Mouse (Mus musculus) heart, postnatal 36 days (tissue): Measurements from ENCODE around the gene Cyfip2. TPM values are rescaled to one million over a fixed set of nuclear protein-coding genes. Genes with fewer than 3 reads are reported as not detected.

ENCODE experiments used
- DNase-seq, 2 experiments: peaks; one replicate each; pipeline ENCODE4 v3.0.0; 2021 to 2022
- intact Hi-C: fragments of 180-260 bp; cut with DNase I; formaldehyde crosslinking; loops from one replicate; pipeline ENCODE4 v1.15.1; 2025
- total RNA-seq, 2 experiments: library from RNA; stranded (reverse); gene quantifications; 2 replicates each; pipeline ENCODE4 v1.2.3; 2021

Cyfip2 gene
- total RNA-seq, result 10 to 100 TPM; 61.9 to 65.1 TPM

- intact Hi-C loops, result no loop called here
Measured at GRCm38 (mm10) chr11:46312523-46313035, at the start of gene Cyfip2. Gene Cyfip2, minus strand, starts transcription at chr11:46312859.

GRCm38 (mm10) chr11:46360991-46361665 lies 48.5 kb upstream of the Cyfip2 start:
- intact Hi-C loops, result no loop called here
- DNase-seq, result no peak

More at GRCm38 (mm10) chr11:46312523-46313035, at the start of gene Cyfip2:
- DNase-seq, result no peak

- no peak for DNase-seq
- intact Hi-C loops, result no loop called here
Measured at GRCm38 (mm10) chr11:46358369-46358768, 45.7 kb upstream of the Cyfip2 start.

- intact Hi-C loops, result no loop called here
- DNase-seq, result no peak
Measured at GRCm38 (mm10) chr11:46349681-46350410, 37.2 kb upstream of the Cyfip2 start.

- intact Hi-C loops, result no loop called here
- no peak for DNase-seq
Measured at GRCm38 (mm10) chr11:46348416-46348815, 35.8 kb upstream of the Cyfip2 start.

GRCm38 (mm10) chr11:46347756-46348155 lies 35.1 kb upstream of the Cyfip2 start:
- DNase-seq, result no peak
- intact Hi-C loops, result no loop called here

GRCm38 (mm10) chr11:46343886-46344546 lies 31.4 kb upstream of the Cyfip2 start:
- intact Hi-C loops, result no loop called here
- no peak for DNase-seq

GRCm38 (mm10) chr11:46341960-46342359 lies 29.3 kb upstream of the Cyfip2 start:
- peak in 1 of 2 experiments; percentile 12 for DNase-seq

GRCm38 (mm10) chr11:46336020-46336419 lies 23.4 kb upstream of the Cyfip2 start:
- no peak for DNase-seq
- intact Hi-C loops, result no loop called here

More at GRCm38 (mm10) chr11:46341960-46342359, 29.3 kb upstream of the Cyfip2 start:
- intact Hi-C loops, result no loop called here

GRCm38 (mm10) chr11:46332217-46332616 lies 19.6 kb upstream of the Cyfip2 start:
- DNase-seq, result no peak
- intact Hi-C loops, result no loop called here

- intact Hi-C loops, result no loop called here
- no peak for DNase-seq
Measured at GRCm38 (mm10) chr11:46326271-46327015, 13.8 kb upstream of the Cyfip2 start.

- intact Hi-C loops, result no loop called here
Measured at GRCm38 (mm10) chr11:46321559-46321958, 8.9 kb upstream of the Cyfip2 start.

GRCm38 (mm10) chr11:46314534-46314933 lies 1.9 kb upstream of the Cyfip2 start:
- DNase-seq, result no peak
- intact Hi-C loops, result no loop called here

More at GRCm38 (mm10) chr11:46321559-46321958, 8.9 kb upstream of the Cyfip2 start:
- no peak for DNase-seq

GRCm38 (mm10) chr11:46313851-46314250 lies 1.2 kb upstream of the Cyfip2 start:
- intact Hi-C loops, result no loop called here
- no peak for DNase-seq

GRCm38 (mm10) chr11:46311703-46312522 lies 746 bp downstream of the Cyfip2 start:
- intact Hi-C loops, result no loop called here
- peak; percentile 44 to 59 for DNase-seq

- intact Hi-C loops, result no loop called here
Measured at GRCm38 (mm10) chr11:46311181-46311702, 1.4 kb downstream of the Cyfip2 start.

GRCm38 (mm10) chr11:46310647-46311063 lies 2.0 kb downstream of the Cyfip2 start:
- intact Hi-C loops, result no loop called here
- no peak for DNase-seq

More at GRCm38 (mm10) chr11:46311181-46311702, 1.4 kb downstream of the Cyfip2 start:
- no peak for DNase-seq

GRCm38 (mm10) chr11:46309808-46310555 lies 2.7 kb downstream of the Cyfip2 start:
- intact Hi-C loops, result no loop called here
- no peak for DNase-seq
